ENCODE assay signal across 8 mouse cellular contexts in genomic region chr10:76725682-76726285, GRCm38 (mm10). TPM values are rescaled to one million over a fixed set of nuclear protein-coding genes. Genes with fewer than 3 reads are reported as not detected.
DNase-seq lines count a peak whose midpoint lies in the region; ATAC-seq and TF ChIP-seq lines count a peak whose summit lies in the region.

Gene Col6a1, minus strand, starts transcription at chr10:76726168.

- no peak for TF ChIP-seq POLR2A in thymus, adult 2 months (IDR thresholded peaks at IDR 0.05; ENCODE audit: control insufficient read depth, extremely low read depth, insufficient read depth, low read length, poor library complexity)

- no peaks in the 10 kb centered on the region for H3K27me3 ChIP-seq in thymus, adult 2 months (ENCODE audit: control insufficient read depth, insufficient read depth, low read length)
- no peaks in the 10 kb centered on the region for H3K27me3 ChIP-seq in embryonic facial prominence, embryonic 12.5 days
- no peaks in the 10 kb centered on the region for H3K27me3 ChIP-seq in heart, postnatal 0 days (ENCODE audit: control insufficient read depth, insufficient read depth, low read length)

- H3K9me3 ChIP-seq in embryonic facial prominence, embryonic 12.5 days = no peaks in the 10 kb centered on the region
- H3K9me3 ChIP-seq in heart, postnatal 0 days (replicated peaks; ENCODE audit: control insufficient read depth, low read length) = no peaks in the 10 kb centered on the region

- H3K4me3 ChIP-seq in thymus, adult 2 months (ENCODE audit: control insufficient read depth, insufficient read depth, low read length) = peak within 1 kb of the TSS; percentile 9; the same call in 1 of the 2 replicates
- peak within 1 kb of the TSS; percentile 37 for H3K4me3 ChIP-seq in embryonic facial prominence, embryonic 12.5 days
- peak within 1 kb of the TSS; percentile 43 for H3K4me3 ChIP-seq in heart, postnatal 0 days (ENCODE audit: low read depth, low read length)

- no peaks in the 10 kb centered on the region for H3K4me1 ChIP-seq in thymus, adult 2 months (replicated peaks; ENCODE audit: control insufficient read depth, insufficient read depth, low read length)
- H3K4me1 ChIP-seq in embryonic facial prominence, embryonic 12.5 days = peaks cover 49% of the 10 kb centered on the region
- H3K4me1 ChIP-seq in heart, postnatal 0 days (ENCODE audit: control insufficient read depth, insufficient read depth) = no peaks in the 10 kb centered on the region; the same call in 1 of the 2 replicates

- H3K4me2 ChIP-seq in embryonic facial prominence, embryonic 12.5 days (replicated peaks) = peak within 1 kb of the TSS; percentile 51
- peak within 1 kb of the TSS; percentile 56 for H3K4me2 ChIP-seq in heart, postnatal 0 days (ENCODE audit: low read depth, low read length)

- no peak for TF ChIP-seq CTCF in thymus, adult 2 months (IDR thresholded peaks at IDR 0.05; ENCODE audit: borderline replicate concordance, control insufficient read depth, extremely low read depth, insufficient read depth, low read length, poor library complexity)
- TF ChIP-seq CTCF in heart, postnatal 0 days (IDR thresholded peaks at IDR 0.05; ENCODE audit: low read depth) = no peak

- no peak within 1 kb of the TSS for H3K27ac ChIP-seq in thymus, adult 2 months (ENCODE audit: control insufficient read depth, insufficient read depth, low read length)
- H3K27ac ChIP-seq in embryonic facial prominence, embryonic 12.5 days = peak within 1 kb of the TSS; percentile 80
- peak within 1 kb of the TSS; percentile 27; the same call in 1 of the 2 replicates for H3K27ac ChIP-seq in heart, postnatal 0 days (ENCODE audit: low read depth)

- no peak for DNase-seq in thymus, adult 2 months
- no peak for DNase-seq in thymus, postnatal 4 days
- DNase-seq in heart, postnatal 0 days (ENCODE audit: low spot score) = peak; percentile 49
- no peak for DNase-seq in left cerebral cortex, adult 8-10 months (ENCODE audit: low spot score in 2 of 2)
- peak; percentile 42 to 44 for DNase-seq in lung, postnatal 4 days
- DNase-seq in cerebellum, adult 11 months = no peak

- WGBS in thymus, adult 2 months = 53% methylated on average over 9 of the region's 9 CpGs
- WGBS in embryonic facial prominence, embryonic 12.5 days = 19% methylated on average over 9 of the region's 9 CpGs
- WGBS in heart, postnatal 0 days = 26% methylated on average over 9 of the region's 9 CpGs

- H3K36me3 ChIP-seq in thymus, adult 2 months (ENCODE audit: control insufficient read depth, insufficient read depth, low read length) = no peaks in the 10 kb centered on the region
- H3K36me3 ChIP-seq in embryonic facial prominence, embryonic 12.5 days = peaks cover 23% of the 10 kb centered on the region
- H3K36me3 ChIP-seq in heart, postnatal 0 days (replicated peaks; ENCODE audit: control insufficient read depth, insufficient read depth, low read length) = peaks cover 12% of the 10 kb centered on the region; the same call in 1 of the 2 replicates

- TF ChIP-seq EP300 in heart, postnatal 0 days (IDR thresholded peaks at IDR 0.05; ENCODE audit: low read depth) = no peak

- H3K9ac ChIP-seq in embryonic facial prominence, embryonic 12.5 days = peak within 1 kb of the TSS; percentile 50
- peak within 1 kb of the TSS; percentile 56 for H3K9ac ChIP-seq in heart, postnatal 0 days (replicated peaks; ENCODE audit: low read depth, low read length)

- peak; percentile 42 for ATAC-seq in embryonic facial prominence, embryonic 12.5 days (ENCODE audit: insufficient number of reproducible peaks, insufficient read depth, low FRiP score, low TSS enrichment)
- ATAC-seq in heart, postnatal 0 days (ENCODE audit: insufficient read depth, low read depth) = peak; percentile 47; the same call in 1 of the 2 replicates
- no peak for ATAC-seq in granulocyte monocyte progenitor cell, adult 5-6 weeks (replicated peaks; ENCODE audit: poor library complexity, severe bottlenecking)

RNA-seq across cellular contexts. Expression of gene Col6a1, which starts in this region (rescaled TPM):
- polyA plus RNA-seq in thymus, adult 2 months (2012; rRNA removed) = 42.8 and 50.8 TPM in 2 replicates
- polyA plus RNA-seq in embryonic facial prominence, embryonic 12.5 days (2016; fragmentation: Nextera tagmentation; extraction: Ambion mirVana) = 82.2 and 105 TPM in 2 replicates
- 97.3 and 142 TPM in 2 replicates for total RNA-seq in heart, postnatal 0 days (2014; rRNA removed; ENCODE audit: low replicate concordance)
- polyA plus RNA-seq in heart, postnatal 0 days (2015; fragmentation: Nextera tagmentation; extraction: Ambion mirVana) = 68.6 and 69.7 TPM in 2 replicates
- total RNA-seq in left cerebral cortex, adult 8-10 months (2022) = 10 to 100 TPM; 48.8 to 56.0 (median 51.9) TPM
- not detected in 2 replicates for total RNA-seq in granulocyte monocyte progenitor cell, adult 5-6 weeks (2014; fragmentation: Nextera tagmentation)
- not detected in 2 replicates for total RNA-seq in granulocyte monocyte progenitor cell, adult 5-6 weeks (2017)

Comparison
In these comparisons a context has a peak if more than half of its experiments do, and no peak if none do; other contexts are left out.
1. RNA of gene Col6a1 (total RNA-seq): 97.3 to 142 TPM in heart, postnatal 0 days and 48.8 to 56.0 TPM in left cerebral cortex, adult 8-10 months; not detected in granulocyte monocyte progenitor cell, adult 5-6 weeks; every median in the first group is over 10 times any median in the second.
2. DNase-seq: peak in heart, postnatal 0 days (single experiment) and lung, postnatal 4 days (2 of 2); none in thymus, adult 2 months (single experiment), thymus, postnatal 4 days (single experiment), left cerebral cortex, adult 8-10 months (0 of 2) and cerebellum, adult 11 months (single experiment).
3. Peak in every context shown above with its lines, with median percentiles within 50 percentile points of each other: H3K4me3 ChIP-seq.